Mouse (Mus musculus) cerebellum, adult 8-10 months (tissue): Measurements from ENCODE around the gene Cnep1r1.

ENCODE experiments used
- DNase-seq: peaks from one replicate; pipeline ENCODE4 v3.0.0; 2022

Gene Cnep1r1

GRCm38 (mm10) chr8:88118456-88119036, at the start of gene Cnep1r1:
Gene Cnep1r1, plus strand, starts transcription at chr8:88118769.
- peak; percentile 99 for DNase-seq

- no peak for DNase-seq
Measured at GRCm38 (mm10) chr8:88082183-88082582, 36.4 kb upstream of the Cnep1r1 start.

DNA sequence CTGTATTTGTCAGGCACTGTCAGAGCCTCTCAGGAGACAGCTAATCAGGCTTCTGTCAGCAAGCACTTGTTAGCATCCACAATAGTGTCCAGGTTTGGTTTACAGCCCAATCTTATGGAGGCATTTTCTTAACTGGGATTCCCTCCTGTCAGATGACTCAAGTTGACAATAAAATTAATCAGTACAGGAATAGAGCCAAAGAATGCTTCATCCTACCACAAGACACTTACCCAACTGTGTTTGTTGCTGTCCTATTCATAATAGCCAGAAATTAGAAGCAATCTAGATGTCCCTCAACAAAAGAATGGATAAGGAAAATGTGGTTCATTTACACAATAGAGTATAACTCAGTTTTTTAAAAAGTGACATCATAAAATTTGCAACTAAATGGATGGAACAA, 30.6 kb upstream of the Cnep1r1 start:
- DNase-seq = no peak

GRCm38 (mm10) chr8:88091661-88092060, 26.9 kb upstream of the Cnep1r1 start:
- no peak for DNase-seq

DNA sequence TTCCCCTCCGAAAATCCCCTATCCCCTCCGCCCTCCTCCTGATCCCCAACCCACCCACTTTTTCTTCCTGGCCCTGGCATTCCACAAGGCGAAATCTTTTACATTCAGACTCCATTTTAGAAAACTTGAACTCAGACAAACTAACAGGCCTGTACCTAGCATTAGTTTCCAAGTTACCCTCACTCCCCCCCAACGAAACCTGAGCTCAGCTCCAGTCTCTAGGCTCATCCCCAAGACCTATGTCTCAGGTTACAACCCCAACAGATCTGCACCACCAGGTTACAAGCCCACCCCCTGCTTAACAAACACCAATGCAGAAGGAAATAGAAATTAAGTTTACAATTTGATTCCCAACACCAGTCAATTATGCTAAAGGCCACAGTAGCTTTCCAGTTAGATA, 25.2 kb upstream of the Cnep1r1 start:
- no peak for DNase-seq

GRCm38 (mm10) chr8:88098856-88099255, 19.7 kb upstream of the Cnep1r1 start:
- DNase-seq = no peak

DNA sequence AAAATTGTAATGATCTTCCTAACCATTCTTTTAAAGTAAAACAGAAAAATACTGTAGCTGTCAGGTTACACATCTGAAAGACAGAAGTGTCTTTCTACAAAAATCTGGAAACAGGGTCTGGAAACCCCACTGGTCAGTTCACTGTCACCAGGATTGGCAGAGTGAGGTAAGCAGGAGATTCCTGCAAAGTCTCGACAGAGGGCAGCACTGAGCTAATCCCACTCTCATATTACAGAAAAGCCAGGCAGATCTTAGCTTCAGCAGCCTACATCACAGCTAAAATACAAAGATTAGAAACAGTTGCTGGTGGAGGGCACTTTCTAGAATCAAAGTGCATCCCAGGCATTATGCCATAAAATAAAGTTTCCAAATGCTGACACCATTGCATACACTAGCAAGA, 19.0 kb upstream of the Cnep1r1 start:
- DNase-seq = peak; percentile 26

GRCm38 (mm10) chr8:88109241-88109640, 9.3 kb upstream of the Cnep1r1 start:
- DNase-seq = no peak

DNA sequence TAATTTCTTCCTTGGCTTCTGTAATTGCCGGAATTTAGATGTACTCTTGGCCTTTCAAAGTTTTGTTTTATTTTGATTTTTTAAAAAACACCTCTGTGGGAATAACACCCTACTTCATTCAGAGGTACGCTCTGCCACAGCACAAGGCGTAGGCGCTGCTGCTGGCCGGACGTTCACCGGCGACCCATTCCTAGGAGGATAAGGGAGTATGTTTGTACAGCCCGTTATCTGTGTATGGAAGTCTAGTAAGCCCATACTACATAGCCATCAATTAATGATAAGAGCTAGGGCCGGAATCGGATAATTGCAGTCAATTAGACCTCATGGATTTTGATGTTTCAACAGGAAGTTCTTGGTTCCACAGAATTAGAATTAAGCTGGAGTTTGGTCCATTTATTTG, 507 bp downstream of the Cnep1r1 start:
- no peak for DNase-seq

- DNase-seq = no peak
Measured at GRCm38 (mm10) chr8:88124850-88125249, 6.3 kb downstream of the Cnep1r1 start.

- no peak for DNase-seq
Measured at GRCm38 (mm10) chr8:88129397-88129796, 10.8 kb downstream of the Cnep1r1 start.

DNA sequence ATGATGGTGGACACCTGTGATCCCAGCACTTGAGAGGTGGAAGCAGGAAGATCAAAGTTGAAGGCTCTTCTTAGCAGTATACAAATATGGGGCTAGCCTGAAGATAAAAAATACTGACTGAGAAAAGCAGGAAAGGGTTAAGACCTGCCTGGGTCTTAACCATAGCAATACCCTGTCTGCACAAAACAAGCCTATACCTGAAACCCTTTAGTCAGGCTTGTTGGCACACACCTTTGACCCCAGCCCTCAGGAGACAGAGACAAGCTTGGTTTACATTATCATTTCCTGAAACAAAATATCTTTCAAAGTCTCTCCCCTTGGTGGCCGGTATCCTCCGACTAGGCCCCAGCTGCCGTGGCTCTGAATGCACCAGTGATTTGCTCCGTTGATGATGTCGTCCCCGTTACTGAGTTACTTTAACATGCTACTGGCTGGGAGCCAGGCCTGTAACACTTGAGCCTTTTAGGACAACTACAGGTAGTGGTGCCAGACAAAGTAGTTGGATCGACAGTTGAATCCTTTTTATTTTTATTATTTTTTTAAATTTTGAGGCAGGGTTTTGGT, 12.3 kb downstream of the Cnep1r1 start:
- DNase-seq = no peak

GRCm38 (mm10) chr8:88137748-88138484, 19.3 kb downstream of the Cnep1r1 start, which contains the start of gene Heatr3:
Gene Heatr3, plus strand, starts transcription at chr8:88137855.
- peak; percentile 96 for DNase-seq

GRCm38 (mm10) chr8:88139256-88139655, 20.7 kb downstream of the Cnep1r1 start:
- no peak for DNase-seq

DNA sequence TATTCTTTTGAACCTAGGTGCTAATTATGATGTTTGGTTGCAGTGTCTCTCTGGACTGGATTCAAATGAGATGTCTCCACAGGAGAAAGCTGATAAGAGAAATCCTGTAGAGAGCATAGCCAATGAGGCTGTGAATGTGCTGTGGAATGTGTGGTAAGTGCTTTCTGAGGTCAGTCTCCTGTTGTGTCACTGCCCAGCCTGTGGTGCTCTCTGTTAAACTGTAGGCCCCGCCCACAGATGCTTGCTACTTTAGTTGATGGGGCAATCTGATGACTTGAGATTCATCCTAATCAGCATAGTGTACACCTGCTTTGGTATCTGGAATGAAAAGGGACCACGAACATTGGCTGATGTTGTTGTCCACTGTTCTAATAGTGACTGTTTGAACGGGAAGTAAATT, 23.1 kb downstream of the Cnep1r1 start:
- DNase-seq = no peak

- no peak for DNase-seq
Measured at GRCm38 (mm10) chr8:88144041-88144440, 25.5 kb downstream of the Cnep1r1 start.

DNA sequence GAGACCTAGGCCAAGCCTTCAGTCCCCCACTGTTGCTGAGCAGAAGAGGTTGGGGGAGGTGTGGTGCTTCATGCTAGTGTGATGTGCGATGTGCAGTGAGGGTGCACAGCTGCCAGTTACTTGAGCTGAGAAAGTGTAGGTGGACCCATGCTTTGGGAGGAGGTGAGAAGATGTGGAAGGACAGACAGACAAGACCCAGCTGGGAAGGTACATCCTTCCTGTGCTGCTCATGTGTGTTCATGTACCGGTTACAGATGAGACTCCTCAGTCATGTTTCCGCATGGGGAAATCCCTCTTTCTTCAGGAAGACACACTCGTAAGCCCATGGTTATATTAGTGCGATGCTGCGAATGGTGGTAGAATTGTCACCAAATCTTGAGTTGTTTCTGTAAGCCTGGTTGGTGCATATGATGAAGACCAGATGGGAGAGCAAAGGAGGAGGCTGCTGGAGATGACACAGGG, 32.4 kb downstream of the Cnep1r1 start:
- DNase-seq = no peak

- DNase-seq = no peak
Measured at GRCm38 (mm10) chr8:88160237-88160995, 41.8 kb downstream of the Cnep1r1 start.

GRCm38 (mm10) chr8:88161439-88161838, 42.9 kb downstream of the Cnep1r1 start:
- DNase-seq = peak; percentile 39

GRCm38 (mm10) chr8:88175264-88175663, 56.7 kb downstream of the Cnep1r1 start:
- DNase-seq = no peak

DNA sequence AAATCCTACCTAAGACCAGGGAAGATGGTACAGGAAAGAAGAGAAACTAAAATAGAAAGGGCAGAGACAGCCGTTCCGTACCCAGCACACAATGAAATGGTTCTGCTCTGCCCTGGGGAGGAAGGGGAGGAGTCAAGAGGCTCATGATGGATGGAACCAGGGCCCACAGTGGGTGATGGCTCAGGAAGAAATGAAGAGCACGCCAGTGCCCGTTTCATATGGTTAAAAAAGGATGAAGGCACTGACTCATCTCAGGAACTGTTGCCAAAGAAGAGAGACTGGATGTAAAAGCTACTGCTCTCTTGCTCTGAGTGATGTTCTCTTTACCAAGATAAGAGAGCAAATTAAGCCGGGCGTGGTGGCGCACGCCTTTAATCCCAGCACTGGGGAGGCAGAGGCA, 58.7 kb downstream of the Cnep1r1 start:
- no peak for DNase-seq

GRCm38 (mm10) chr8:88183121-88183520, 64.6 kb downstream of the Cnep1r1 start:
- no peak for DNase-seq
